Mouse (Mus musculus): ENCODE results near the gene Helz. TPM values are rescaled to one million over a fixed set of nuclear protein-coding genes. Genes with fewer than 3 reads are reported as not detected.
A peak's percentile ranks its signal among the peaks of the same experiment; 100 is the strongest.

Helz gene
- total RNA-seq, 4 experiments from 2014 or later = 28.9 to 43.1 (median 34.7) TPM

- DNase-seq = peak; percentile 23
Measured at GRCm38 (mm10) chr11:107675246-107675645, 127.5 kb downstream of the Helz start.

GRCm38 (mm10) chr11:107676207-107676940 is 128.6 kb downstream of the Helz start:
- DNase-seq = no peak

- DNase-seq = no peak
Measured at GRCm38 (mm10) chr11:107682694-107683355, 135.1 kb downstream of the Helz start.

DNA sequence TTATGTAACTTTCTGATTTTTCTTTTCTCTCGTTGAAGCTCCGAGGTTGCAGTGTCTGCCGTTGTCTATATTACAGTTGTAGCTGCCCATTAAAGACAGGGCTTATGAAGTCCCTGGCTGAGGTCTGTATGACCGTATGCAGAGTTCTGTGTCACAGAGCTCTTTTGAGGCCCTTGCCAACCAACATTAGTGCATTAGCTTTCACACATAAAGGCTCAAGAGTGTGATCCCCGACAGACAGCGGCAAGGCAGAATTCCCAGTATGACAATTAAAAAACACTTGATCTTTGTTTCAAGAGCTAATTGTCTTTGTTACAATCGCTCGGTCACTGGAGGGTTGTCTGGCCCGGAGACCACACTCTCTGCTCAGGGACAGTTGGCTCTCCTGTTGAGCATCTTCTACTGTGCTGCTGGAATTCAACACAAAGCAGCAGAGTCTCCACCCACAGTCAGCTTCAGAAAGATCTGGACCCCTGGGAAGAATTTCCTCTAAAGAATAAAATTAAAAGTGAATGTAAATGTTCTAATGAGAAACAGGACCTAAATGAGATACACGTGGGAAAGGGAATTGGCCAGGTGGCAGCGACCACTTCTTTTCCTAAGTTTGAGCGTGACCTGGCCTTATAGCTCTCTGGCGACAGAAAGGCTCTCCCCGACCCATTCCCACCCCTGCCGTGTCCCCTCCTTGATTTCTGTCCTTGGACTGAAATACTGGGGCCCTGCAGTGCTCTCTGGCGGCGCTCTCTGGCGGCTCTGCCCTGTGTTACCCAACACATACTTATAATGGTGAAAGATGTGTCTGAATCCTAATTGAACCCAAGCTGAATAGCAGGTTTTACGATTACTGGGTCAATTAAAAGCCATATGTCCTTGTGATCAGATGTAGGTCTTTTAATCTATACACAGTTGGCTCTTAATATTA is 136.1 kb downstream of the Helz start:
- DNase-seq = no peak

- no peak for DNase-seq
Measured at GRCm38 (mm10) chr11:107686290-107686689, 138.6 kb downstream of the Helz start.

- DNase-seq = no peak
Measured at GRCm38 (mm10) chr11:107688480-107688879, 140.8 kb downstream of the Helz start.

GRCm38 (mm10) chr11:107691569-107691968 is 143.8 kb downstream of the Helz start:
- DNase-seq = no peak

DNA sequence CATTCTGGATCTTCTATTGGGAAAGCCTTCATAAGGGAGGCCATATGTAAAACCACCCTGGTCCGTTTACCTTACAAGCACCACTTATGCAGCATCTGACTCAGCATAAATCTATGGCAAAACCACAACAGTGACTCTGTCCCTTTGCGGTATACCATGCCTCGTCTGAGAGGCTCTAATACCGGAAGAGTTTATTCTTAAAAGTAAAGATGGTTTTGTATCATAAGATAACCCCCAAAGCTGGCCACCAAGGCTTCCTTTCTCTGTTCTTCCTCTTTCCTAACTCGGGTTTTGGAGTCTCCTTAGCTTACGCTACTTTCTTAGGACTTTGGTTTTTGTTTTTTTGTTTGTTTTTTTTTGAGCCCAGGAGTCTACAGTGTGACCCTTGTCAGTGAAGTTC is 145.6 kb downstream of the Helz start:
- no peak for DNase-seq

DNA sequence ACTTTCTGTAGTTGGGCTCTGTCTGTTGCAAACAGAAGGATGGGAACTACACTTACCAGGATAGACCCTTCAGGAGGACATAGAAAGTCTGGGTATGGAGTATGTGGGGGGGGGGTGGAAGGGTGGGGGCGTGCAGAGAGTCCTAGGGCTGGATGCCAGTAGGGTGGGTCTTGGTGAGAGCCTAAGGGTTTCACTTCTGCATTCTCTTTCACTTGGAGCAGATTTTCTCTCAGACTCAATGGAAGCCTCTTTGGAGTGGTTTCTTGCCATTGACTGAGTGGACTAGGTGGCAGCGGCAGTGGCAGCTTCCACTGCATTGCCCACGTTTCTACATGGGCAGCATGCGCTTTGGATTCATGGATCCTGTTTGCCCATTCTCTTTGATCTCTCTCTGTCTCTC is 152.2 kb downstream of the Helz start:
- DNase-seq = no peak

GRCm38 (mm10) chr11:107703272-107704134 is 155.8 kb downstream of the Helz start:
- no peak for DNase-seq

DNA sequence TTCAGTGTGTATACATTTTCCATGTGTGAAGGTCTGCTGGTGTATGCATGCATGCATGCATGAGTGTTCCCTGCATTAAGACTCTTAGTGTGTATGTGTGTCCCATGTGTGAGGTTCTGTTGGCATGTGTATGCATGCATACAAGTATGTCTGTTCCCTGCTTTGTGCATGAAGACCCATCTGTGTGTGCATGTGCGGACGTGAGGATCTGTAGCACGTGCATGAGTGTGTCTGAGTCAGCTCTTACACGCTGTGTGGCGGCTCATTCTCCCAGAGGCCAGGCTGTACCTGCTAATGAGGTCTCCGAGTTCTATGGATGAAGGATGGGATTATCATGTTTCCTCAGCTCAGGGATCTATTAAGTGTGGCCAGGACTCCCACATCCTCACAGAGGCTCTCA is 157.3 kb downstream of the Helz start:
- no peak for DNase-seq

DNA sequence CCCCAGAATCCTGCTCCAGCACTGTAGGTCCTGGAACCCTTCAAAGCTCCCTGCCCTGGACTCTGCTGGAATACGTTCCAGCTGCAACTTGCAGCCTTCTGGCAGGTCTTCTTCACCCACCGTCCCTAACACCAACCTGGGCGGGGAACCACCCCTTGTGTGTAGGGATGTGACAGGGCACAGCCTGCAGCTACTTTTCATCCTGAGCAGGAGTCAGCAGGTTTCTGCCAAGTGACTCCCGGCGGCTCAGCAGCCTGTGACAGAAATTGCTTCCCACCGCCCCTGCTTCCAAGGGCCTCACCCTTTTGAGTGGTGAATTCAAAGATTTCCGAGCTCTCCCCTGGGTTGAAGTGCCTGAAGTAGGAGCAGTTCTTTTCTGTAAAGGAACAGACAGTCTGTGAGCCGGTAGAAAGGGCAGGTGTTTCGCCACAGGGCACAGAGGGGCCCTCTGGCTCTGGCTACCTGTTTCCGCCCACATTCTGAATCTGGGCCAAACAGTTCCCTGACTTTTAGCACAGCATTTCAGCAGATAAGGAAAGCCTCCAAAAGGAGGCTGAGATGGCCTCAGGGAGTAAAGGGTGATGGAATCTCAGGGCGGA is 157.8 kb downstream of the Helz start:
- DNase-seq = no peak

DNA sequence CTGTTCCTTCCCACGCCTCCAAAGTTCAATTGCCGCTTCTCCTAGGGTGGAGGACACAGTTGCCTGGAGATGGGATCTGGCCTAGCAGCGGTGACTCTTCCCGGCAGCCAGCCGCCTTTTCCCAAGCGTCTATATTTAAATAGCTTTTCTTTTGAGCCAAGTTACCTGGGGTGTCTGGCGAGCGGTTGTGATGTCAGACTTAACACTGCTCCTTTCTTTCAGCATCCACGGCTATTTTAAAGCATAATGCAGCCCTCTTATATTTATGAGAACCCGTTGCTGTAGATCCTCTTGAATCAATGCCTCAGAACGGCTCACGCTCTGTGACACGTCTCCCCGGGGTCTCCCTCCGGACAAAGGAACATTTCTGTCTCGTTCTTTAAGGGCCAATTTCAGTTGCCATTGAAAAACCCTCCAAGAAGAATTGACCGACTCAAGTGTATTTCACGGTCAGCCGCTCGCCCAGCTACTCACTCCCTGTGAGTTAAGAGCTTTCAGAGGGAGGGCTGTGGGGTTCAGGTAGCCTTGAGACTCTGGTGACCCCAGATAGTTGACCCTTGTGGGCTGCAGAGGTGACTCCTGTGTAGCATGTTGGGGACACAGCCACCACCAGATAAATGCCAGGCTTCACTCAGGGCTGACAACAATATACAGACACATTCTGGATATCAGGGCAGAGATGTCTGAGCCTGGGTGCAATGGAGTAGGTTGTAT is 160.3 kb downstream of the Helz start:
- DNase-seq = no peak

- no peak for DNase-seq
Measured at GRCm38 (mm10) chr11:107710379-107710778, 162.6 kb downstream of the Helz start.

DNA sequence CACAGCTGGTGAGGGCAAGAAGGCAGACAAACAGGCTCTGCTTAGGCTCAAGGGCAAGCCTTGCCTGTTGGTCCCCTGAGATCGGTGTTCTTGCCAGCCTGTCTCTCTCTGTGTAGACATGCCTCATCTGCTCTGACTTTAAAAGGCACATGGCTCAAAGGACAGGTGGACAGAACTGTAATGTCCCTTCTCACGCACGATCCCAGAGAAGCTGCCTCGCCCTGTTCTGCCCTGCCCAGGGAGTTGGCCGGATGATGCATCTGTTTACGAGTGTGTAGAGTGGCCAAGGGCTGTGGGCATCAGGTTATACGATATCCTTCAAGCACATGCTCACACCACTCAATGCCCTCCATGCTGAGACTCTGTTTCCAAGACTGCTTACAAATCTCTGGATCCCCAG is 166.6 kb downstream of the Helz start:
- DNase-seq = no peak

- no peak for DNase-seq
Measured at GRCm38 (mm10) chr11:107716332-107716938, 168.7 kb downstream of the Helz start, which contains the start of gene Cacng1. Cacng1 (minus strand) TSS chr11:107716522.

GRCm38 (mm10) chr11:107720264-107721021 is 172.7 kb downstream of the Helz start:
- no peak for DNase-seq

DNA sequence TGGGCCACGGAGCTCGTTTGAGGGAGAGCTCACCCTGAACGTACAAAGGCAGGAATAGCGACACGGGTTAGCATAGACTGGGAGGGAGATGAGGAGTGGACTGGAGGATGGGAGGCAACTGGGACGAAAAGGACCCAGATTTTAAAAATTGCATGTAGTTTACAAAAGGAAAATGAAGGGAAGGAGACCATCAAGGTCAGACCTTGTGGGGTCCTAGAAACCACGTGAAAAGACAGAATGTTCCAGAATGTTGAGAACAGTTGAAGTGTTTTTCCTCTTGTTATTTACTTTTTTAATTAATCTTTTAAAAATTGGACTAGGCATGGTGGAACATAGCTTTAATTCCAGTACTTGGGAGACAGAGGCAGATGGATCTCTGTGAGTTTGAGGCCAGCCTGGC is 173.3 kb downstream of the Helz start:
- DNase-seq = no peak

GRCm38 (mm10) chr11:107724603-107725002 is 176.9 kb downstream of the Helz start:
- no peak for DNase-seq

Data from adrenal gland, adult 8-10 months (tissue).